Mouse (Mus musculus): ENCODE data around the gene Rock2. TPM values are rescaled to one million over a fixed set of nuclear protein-coding genes. Genes with fewer than 3 reads are reported as not detected.

Rock2 gene
- polyA plus RNA-seq, 1 experiment from 2014 or later = 29.7 TPM

GRCm38 (mm10) chr12:16903949-16904635 is 9.4 kb downstream of the Rock2 start:
- Histone ChIP-seq H3K4me3 (no peak overlapping the region), H3K4me1 (replicated peaks) (peaks cover 16% of the 10 kb centered on the region), H3K9me3 (replicated peaks) (no peaks in the 10 kb centered on the region), H3K36me3 (no peaks in the 10 kb centered on the region), H3K9ac (no peak overlapping the region), H3K4me2 (no peak overlapping the region), H3K27ac (ENCODE audit: poor library complexity, severe bottlenecking) (no peak overlapping the region), H3K27me3 (replicated peaks) (no peaks in the 10 kb centered on the region)
- ATAC-seq (ENCODE audit: insufficient number of reproducible peaks, low FRiP score) = no peak
- WGBS = 63% methylated on average over 2 of the region's 2 CpGs

GRCm38 (mm10) chr12:16907282-16907846 is 12.7 kb downstream of the Rock2 start:
- no peak overlapping the region for H3K9ac ChIP-seq
- 96% methylated on average over 1 of the region's 1 CpGs for WGBS
- no peak overlapping the region for H3K27ac ChIP-seq (ENCODE audit: poor library complexity, severe bottlenecking)
- H3K9me3 ChIP-seq (replicated peaks) = no peaks in the 10 kb centered on the region
- H3K36me3 ChIP-seq = no peaks in the 10 kb centered on the region
- no peaks in the 10 kb centered on the region for H3K27me3 ChIP-seq (replicated peaks)
- H3K4me2 ChIP-seq = no peak overlapping the region
- no peak overlapping the region for H3K4me3 ChIP-seq
- no peak for ATAC-seq (ENCODE audit: insufficient number of reproducible peaks, low FRiP score)
- peaks cover 11% of the 10 kb centered on the region for H3K4me1 ChIP-seq (replicated peaks)

GRCm38 (mm10) chr12:16907953-16908648 is 13.4 kb downstream of the Rock2 start:
- H3K4me1 ChIP-seq (replicated peaks) = peaks cover 11% of the 10 kb centered on the region
- no peak overlapping the region for H3K27ac ChIP-seq (ENCODE audit: poor library complexity, severe bottlenecking)
- no peaks in the 10 kb centered on the region for H3K27me3 ChIP-seq (replicated peaks)
- no peak overlapping the region for H3K4me3 ChIP-seq
- 93% methylated on average over 1 of the region's 1 CpGs for WGBS
- H3K36me3 ChIP-seq = no peaks in the 10 kb centered on the region
- ATAC-seq (ENCODE audit: insufficient number of reproducible peaks, low FRiP score) = no peak
- no peak overlapping the region for H3K9ac ChIP-seq
- no peak overlapping the region for H3K4me2 ChIP-seq
- H3K9me3 ChIP-seq (replicated peaks) = no peaks in the 10 kb centered on the region

GRCm38 (mm10) chr12:16911524-16911923 is 16.8 kb downstream of the Rock2 start:
- WGBS = 55% methylated on average over 2 of the region's 3 CpGs
- no peak for ATAC-seq (ENCODE audit: insufficient number of reproducible peaks, low FRiP score)
- H3K4me2 ChIP-seq = no peak overlapping the region
- no peaks in the 10 kb centered on the region for H3K9me3 ChIP-seq (replicated peaks)
- no peaks in the 10 kb centered on the region for H3K27me3 ChIP-seq (replicated peaks)
- H3K9ac ChIP-seq = no peak overlapping the region
- no peaks in the 10 kb centered on the region for H3K36me3 ChIP-seq
- H3K4me3 ChIP-seq = no peak overlapping the region
- peaks cover 6% of the 10 kb centered on the region; the same call in 1 of the 2 replicates for H3K4me1 ChIP-seq (replicated peaks)
- H3K27ac ChIP-seq (ENCODE audit: poor library complexity, severe bottlenecking) = no peak overlapping the region

- no peak for ATAC-seq (ENCODE audit: insufficient number of reproducible peaks, low FRiP score)
- 90% methylated on average over 3 of the region's 3 CpGs for WGBS
- no peak overlapping the region for H3K4me3 ChIP-seq
These were observed 17.9 kb downstream of the Rock2 start for GRCm38 (mm10) chr12:16912600-16912999.

GRCm38 (mm10) chr12:16920186-16920860 is 25.6 kb downstream of the Rock2 start:
- no peak overlapping the region for H3K4me3 ChIP-seq
- H3K9me3 ChIP-seq (replicated peaks) = no peaks in the 10 kb centered on the region
- ATAC-seq (ENCODE audit: insufficient number of reproducible peaks, low FRiP score) = no peak
- H3K4me1 ChIP-seq (replicated peaks) = peaks cover 3% of the 10 kb centered on the region; the same call in 1 of the 2 replicates
- no peaks in the 10 kb centered on the region for H3K27me3 ChIP-seq (replicated peaks)
- H3K36me3 ChIP-seq = no peaks in the 10 kb centered on the region
- H3K9ac ChIP-seq = no peak overlapping the region
- no peak overlapping the region for H3K4me2 ChIP-seq
- no peak overlapping the region for H3K27ac ChIP-seq (ENCODE audit: poor library complexity, severe bottlenecking)

More at GRCm38 (mm10) chr12:16912600-16912999, 17.9 kb downstream of the Rock2 start:
- Histone ChIP-seq H3K36me3 (no peaks in the 10 kb centered on the region), H3K27ac (ENCODE audit: poor library complexity, severe bottlenecking) (no peak overlapping the region), H3K27me3 (replicated peaks) (no peaks in the 10 kb centered on the region), H3K9ac (no peak overlapping the region), H3K4me2 (no peak overlapping the region), H3K9me3 (replicated peaks) (no peaks in the 10 kb centered on the region), H3K4me1 (replicated peaks) (peaks cover 4% of the 10 kb centered on the region; the same call in 1 of the 2 replicates)

GRCm38 (mm10) chr12:16927889-16928288 is 33.2 kb downstream of the Rock2 start:
- no peak overlapping the region for H3K4me3 ChIP-seq
- 0 out of 2 replicates have a peak, but pooled peaks cover 3% of the 10 kb centered on the region for H3K4me1 ChIP-seq (replicated peaks)
- H3K27me3 ChIP-seq (replicated peaks) = no peaks in the 10 kb centered on the region
- no peaks in the 10 kb centered on the region for H3K9me3 ChIP-seq (replicated peaks)
- WGBS = 78% methylated on average over 2 of the region's 2 CpGs
- no peak overlapping the region for H3K9ac ChIP-seq
- H3K36me3 ChIP-seq = peaks cover 20% of the 10 kb centered on the region
- no peak overlapping the region for H3K4me2 ChIP-seq
- no peak for ATAC-seq (ENCODE audit: insufficient number of reproducible peaks, low FRiP score)
- H3K27ac ChIP-seq (ENCODE audit: poor library complexity, severe bottlenecking) = no peak overlapping the region

- H3K4me1 ChIP-seq (replicated peaks) = no peaks in the 10 kb centered on the region
- H3K36me3 ChIP-seq = peaks cover 30% of the 10 kb centered on the region
- WGBS = 89% methylated on average over 1 of the region's 1 CpGs
- ATAC-seq (ENCODE audit: insufficient number of reproducible peaks, low FRiP score) = no peak
- H3K4me3 ChIP-seq = no peak overlapping the region
- no peak overlapping the region for H3K27ac ChIP-seq (ENCODE audit: poor library complexity, severe bottlenecking)
- no peak overlapping the region for H3K4me2 ChIP-seq
- H3K27me3 ChIP-seq (replicated peaks) = no peaks in the 10 kb centered on the region
- no peak overlapping the region for H3K9ac ChIP-seq
- H3K9me3 ChIP-seq (replicated peaks) = no peaks in the 10 kb centered on the region
These were observed 39.7 kb downstream of the Rock2 start for GRCm38 (mm10) chr12:16934423-16934822.

GRCm38 (mm10) chr12:16941976-16942375 is 47.3 kb downstream of the Rock2 start:
- Histone ChIP-seq H3K4me2 (no peak overlapping the region), H3K27ac (ENCODE audit: poor library complexity, severe bottlenecking) (no peak overlapping the region), H3K36me3 (peaks cover 22% of the 10 kb centered on the region), H3K9me3 (replicated peaks) (no peaks in the 10 kb centered on the region), H3K4me3 (no peak overlapping the region), H3K9ac (no peak overlapping the region), H3K27me3 (replicated peaks) (no peaks in the 10 kb centered on the region), H3K4me1 (replicated peaks) (no peaks in the 10 kb centered on the region)
- 66% methylated on average over 3 of the region's 3 CpGs for whole genome bisulfite sequencing
- no peak for ATAC-seq (ENCODE audit: insufficient number of reproducible peaks, low FRiP score)

GRCm38 (mm10) chr12:16948239-16948638 is 53.5 kb downstream of the Rock2 start:
- Histone ChIP-seq H3K4me1 (replicated peaks) (no peaks in the 10 kb centered on the region), H3K36me3 (peaks cover 30% of the 10 kb centered on the region), H3K27me3 (replicated peaks) (no peaks in the 10 kb centered on the region), H3K9ac (no peak overlapping the region), H3K4me2 (no peak overlapping the region), H3K9me3 (replicated peaks) (no peaks in the 10 kb centered on the region), H3K4me3 (no peak overlapping the region), H3K27ac (ENCODE audit: poor library complexity, severe bottlenecking) (no peak overlapping the region)
- 89% methylated on average over 6 of the region's 6 CpGs for WGBS
- no peak for ATAC-seq (ENCODE audit: insufficient number of reproducible peaks, low FRiP score)

- Histone ChIP-seq H3K27ac (ENCODE audit: poor library complexity, severe bottlenecking) (no peak overlapping the region), H3K4me2 (no peak overlapping the region), H3K4me3 (no peak overlapping the region), H3K9ac (no peak overlapping the region), H3K27me3 (replicated peaks) (no peaks in the 10 kb centered on the region), H3K36me3 (peaks cover 47% of the 10 kb centered on the region), H3K9me3 (replicated peaks) (no peaks in the 10 kb centered on the region), H3K4me1 (replicated peaks) (no peaks in the 10 kb centered on the region)
- no peak for ATAC-seq (ENCODE audit: insufficient number of reproducible peaks, low FRiP score)
- WGBS = 55% methylated on average over 1 of the region's 1 CpGs
These were observed 64.2 kb downstream of the Rock2 start for GRCm38 (mm10) chr12:16958851-16959250.

All from heart, embryonic 12.5 days (tissue).